Mouse (Mus musculus) megakaryocyte progenitor cell, adult 5-6 weeks (primary cell): Measurements from ENCODE around the gene Cenpb. TPM values are rescaled to one million over a fixed set of nuclear protein-coding genes. Genes with fewer than 3 reads are reported as not detected.

Source experiments
- ATAC-seq: replicated peaks from 2 replicates; pipeline ENCODE4 v1.8.0; 2016; ENCODE audit warnings: mild to moderate bottlenecking, moderate TSS enrichment, inconsistent platforms; ENCODE audit not compliant: poor library complexity
- total RNA-seq, 2 experiments: library from RNA; stranded (forward) in 1 of 2; stranded (reverse) in 1 of 2; fragments of 157-497, 149-512 nt in 1 of 2; fragments of 200-1000 nt in 1 of 2; gene quantifications; 2 replicates each; pipeline versions ENCODE4 v1.2.3 to v1.2.4; 2015 to 2017

Gene Cenpb
- total RNA-seq, 2 experiments from 2014 or later, result 8.3 to 14.8 TPM

DNA sequence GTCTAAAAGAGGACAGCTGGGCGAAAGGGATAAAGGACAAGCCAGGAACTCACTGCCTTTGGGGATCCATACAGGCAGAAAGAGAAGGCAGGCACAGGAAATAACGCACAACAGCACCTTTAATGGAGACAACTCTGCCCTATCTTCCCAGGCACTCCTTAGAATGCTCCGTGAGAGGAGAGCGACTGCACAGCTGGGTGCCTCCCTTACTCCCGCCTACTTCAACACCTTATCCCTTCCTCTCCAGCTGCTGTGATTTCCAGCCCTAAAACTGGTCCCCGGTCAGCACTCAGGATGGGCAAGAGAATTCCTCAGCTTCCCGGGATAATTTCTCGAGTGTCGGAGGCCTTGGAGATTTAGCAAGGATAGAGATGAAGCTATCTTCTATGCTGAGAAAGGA lies 8.9 kb downstream of the Cenpb start:
- no peak for ATAC-seq

DNA sequence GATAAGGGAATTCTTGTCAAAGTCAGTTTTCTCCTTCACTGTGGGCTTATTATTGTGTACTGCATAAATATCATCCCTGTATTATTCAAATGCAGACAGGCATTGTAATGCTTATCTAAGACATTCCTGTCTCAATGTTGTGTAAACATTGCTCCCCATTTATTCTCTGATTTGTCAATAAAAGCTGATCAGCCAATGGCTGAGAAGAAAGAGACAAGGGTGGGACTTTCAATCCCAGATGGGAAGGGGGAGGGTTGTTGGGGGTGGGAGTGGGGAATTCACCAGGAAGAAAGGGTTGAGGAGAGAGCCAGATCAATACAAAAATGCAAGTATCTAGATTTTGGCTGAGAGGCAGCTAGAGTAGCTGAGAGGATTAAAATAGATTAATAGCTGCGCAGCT lies 11.0 kb downstream of the Cenpb start:
- no peak for ATAC-seq

- no peak for ATAC-seq
Measured at GRCm38 (mm10) chr2:131167984-131168383, 11.9 kb downstream of the Cenpb start.

- ATAC-seq, result no peak
Measured at GRCm38 (mm10) chr2:131166172-131166571, 13.7 kb downstream of the Cenpb start.

GRCm38 (mm10) chr2:131163924-131164323 lies 15.9 kb downstream of the Cenpb start:
- no peak for ATAC-seq

GRCm38 (mm10) chr2:131160671-131161111 lies 19.2 kb downstream of the Cenpb start:
- peak; percentile 27; the same call in 1 of the 2 replicates for ATAC-seq

DNA sequence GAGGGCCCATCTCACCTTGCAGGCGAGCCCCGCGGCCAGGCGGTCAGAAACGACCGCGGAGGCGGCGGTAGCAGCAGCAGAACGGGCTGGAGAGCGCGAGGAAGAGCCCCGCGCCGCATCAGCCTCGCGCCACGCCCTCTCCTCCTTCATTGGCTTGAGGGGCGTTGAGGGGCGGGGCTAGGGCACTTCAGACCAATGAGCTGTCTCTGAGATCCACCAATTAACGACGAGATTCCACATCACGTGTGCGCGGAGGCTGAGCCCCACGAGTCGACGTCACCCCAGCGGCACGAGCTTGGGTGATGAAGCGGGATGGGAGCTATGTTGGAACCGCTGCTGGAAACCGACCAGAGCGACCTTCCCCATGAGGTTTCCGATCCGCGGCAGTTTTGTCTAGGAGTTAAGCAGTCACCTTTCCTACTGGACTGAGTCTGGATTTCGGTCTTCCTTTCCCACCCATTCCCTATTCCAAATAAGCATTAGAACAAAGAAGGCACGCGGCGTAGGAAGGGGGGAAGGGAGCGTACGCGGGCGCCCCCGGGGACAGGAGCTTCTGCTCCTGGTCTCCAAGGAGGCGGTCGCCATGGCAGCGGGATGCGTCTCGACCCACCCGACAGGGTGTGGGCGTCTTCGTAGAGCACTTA lies 19.8 kb downstream of the Cenpb start, which contains the start of gene 1700037H04Rik:
1700037H04Rik (minus strand) TSS at position 144 of the 644 bp plus-strand sequence.
- ATAC-seq, result peak; percentile 93

GRCm38 (mm10) chr2:131159491-131159910 lies 20.4 kb downstream of the Cenpb start:
- ATAC-seq, result peak; percentile 59

DNA sequence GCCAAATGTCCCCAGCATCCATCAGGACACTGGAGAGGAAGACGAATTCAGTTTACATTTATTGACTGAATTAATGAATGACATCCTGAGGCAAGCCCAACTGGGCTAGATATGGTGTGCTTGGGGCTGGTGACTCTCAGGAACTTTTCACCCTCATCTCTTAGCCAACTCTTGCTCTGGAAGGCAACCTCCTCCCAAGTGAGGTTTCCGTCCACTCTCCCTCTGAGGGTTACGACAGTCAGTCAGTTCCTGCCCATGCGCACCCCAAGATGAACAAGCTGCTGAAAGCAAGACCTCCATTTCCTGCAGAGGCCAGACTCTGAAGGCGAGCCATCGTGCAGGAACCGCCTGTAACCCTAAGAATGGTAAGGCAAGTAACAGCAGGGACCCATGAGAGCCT lies 22.9 kb downstream of the Cenpb start:
- ATAC-seq, result no peak

DNA sequence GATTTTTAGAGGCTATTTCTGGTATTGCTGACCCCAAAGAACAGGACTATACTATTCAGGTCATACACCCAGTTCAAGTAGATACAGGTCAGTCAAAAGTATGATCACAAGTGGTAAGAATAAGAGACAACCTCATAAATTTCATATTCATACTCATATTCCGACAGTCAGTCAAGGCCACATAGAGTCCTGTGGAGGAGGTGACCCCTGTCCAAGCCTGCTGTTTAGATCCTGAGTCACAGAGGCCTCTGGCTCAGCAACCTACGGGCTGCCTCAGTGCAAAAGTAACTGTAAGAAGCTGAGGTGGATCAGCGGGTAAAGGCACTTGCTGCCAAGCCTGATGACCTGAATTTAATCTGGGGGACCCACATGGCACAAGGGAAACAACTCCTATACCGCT lies 25.8 kb downstream of the Cenpb start:
- no peak for ATAC-seq

GRCm38 (mm10) chr2:131152166-131152730 lies 27.6 kb downstream of the Cenpb start:
- peak; percentile 90 for ATAC-seq

GRCm38 (mm10) chr2:131149254-131149578 lies 30.7 kb downstream of the Cenpb start:
- ATAC-seq, result no peak

DNA sequence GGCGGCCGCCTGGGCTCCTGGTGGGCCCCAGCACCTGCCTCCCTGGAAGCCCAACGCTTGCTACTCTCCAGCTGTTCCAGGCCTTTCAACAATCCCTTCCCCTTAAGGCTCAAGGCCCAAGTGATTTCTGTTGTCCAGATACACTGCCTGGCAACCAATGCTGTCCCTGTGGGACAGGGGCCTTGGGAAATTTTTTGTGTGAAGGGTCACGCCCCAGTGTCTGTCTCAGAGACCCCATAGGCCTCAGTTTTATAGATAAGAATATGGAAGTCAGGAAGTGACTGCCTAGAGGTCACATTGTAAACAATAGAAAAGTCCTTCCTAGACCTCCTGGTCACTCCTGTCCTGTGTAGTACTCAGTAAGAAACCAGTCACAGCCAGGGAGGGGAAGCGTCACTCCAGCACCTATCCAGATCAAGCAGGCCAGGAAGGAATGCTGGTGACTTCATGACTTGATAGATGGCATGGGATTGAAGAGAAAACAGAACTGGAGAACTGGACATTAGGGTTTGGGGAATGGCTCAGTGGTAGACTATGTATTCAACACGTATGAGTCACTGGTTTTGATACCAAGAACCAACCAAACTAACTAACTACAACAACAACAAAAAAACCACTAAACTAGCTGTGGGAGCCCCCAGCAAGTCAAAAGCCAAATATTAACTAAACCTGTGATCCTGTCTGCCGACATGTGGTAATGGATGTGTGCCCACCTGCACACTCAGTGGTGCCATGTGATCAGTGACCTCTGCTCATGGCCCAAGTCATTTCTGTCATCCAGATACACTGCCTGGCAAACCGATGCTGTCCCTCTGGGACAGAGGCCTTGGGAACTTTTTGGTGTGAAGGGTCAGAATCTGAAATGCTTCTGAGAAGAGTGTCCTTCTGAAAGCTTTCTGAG lies 31.3 kb downstream of the Cenpb start:
- no peak for ATAC-seq

- no peak for ATAC-seq
Measured at GRCm38 (mm10) chr2:131147043-131147365, 32.9 kb downstream of the Cenpb start.

DNA sequence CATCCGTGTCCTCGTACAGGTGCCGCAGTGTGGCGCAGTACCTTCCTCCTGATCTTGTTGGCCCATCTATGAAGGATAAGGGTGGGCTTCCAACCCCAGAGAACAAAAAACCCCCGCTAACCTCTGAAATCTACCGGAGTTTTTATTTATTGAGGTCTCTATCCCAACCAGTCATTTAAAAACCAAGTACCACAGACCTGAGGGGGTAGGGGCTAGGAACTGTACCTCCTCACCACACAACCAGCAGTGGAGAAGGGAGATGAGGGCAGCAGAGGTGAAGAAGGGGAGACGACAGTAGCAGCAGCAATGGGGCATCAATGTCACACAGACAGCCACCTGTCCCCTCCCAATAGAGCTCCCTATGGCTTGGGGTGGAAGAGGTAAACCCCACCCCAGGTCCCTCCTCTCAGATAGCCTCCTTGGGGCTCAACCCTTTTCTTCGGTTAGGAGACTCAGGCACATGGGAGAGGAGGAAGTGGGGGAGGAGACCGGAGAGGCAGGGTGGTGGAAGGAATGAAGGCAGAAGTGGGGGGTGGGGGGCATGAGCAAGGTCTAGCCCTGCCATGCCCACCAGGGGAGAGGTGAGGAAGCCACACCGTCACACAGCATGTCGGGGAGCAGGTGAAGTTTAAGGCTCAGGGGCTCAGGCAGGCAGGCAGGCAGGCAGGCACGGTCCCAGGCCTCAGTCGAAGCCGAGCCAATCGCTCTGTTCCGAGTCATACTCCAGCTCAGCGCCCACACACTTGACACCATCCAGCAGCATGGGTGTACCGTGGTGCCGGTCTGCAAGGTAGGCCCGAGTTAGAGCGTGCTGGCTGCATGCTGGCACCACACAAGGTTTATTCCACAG lies 33.4 kb downstream of the Cenpb start:
- ATAC-seq, result no peak

GRCm38 (mm10) chr2:131145536-131145935 lies 34.3 kb downstream of the Cenpb start:
- no peak for ATAC-seq

DNA sequence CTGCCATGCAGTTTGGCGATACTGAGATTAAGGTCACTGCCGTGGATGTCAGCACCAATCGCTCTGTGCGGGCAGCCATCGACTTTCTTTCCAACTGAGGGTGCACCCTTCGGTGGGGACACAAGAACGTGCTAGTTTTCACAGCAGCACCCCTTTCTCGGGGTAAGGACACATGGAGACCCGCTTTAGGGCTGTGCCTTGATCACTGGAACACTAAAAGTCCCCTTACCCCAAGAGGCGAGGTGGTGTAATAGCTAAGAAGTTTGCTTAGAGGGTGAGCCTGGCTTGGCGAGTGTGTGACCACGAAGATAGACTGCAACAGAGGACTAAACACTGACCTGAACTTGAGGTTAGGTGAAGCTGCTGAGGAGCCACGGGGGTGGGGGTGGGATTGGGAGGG lies 34.7 kb downstream of the Cenpb start:
- no peak for ATAC-seq

DNA sequence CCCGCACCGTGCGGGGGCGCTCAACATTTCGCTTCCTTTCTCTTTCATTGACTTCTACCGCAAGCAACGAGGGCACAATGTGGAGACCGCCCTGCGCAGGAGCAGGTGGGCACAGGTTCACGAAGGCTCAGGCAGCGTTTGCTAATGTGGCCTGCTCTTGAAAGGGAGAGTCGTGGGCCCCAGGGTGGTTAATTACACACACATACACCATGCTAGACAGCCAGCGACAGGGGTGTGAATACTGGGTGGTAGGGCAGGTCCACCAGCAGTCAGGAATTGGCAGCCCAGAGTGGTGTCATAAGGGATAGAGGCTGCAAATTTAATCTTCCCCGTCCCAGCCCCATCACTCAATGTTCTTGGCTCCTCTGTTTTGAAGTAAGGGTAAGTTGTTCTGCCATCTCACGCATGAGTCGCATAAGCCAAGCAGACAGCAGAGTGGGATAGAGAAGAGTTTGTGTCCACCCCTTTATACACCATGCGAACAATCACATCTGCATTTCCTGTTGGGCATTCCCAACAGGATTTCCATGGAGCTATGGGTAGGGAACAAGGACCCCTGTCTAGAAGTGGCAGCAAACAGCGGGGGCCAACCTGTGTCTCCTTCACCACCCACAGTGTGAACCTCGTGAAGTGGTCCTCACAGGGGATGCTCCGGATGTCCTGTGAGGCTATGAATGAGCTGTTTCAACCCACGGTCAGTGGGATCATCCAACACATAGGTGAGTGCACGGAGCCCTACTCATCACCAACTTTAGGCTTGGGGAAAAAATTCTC lies 36.7 kb downstream of the Cenpb start:
- ATAC-seq, result no peak

- ATAC-seq, result peak; percentile 93
Measured at GRCm38 (mm10) chr2:131142592-131142991, 37.3 kb downstream of the Cenpb start.

GRCm38 (mm10) chr2:131141336-131141986 lies 38.4 kb downstream of the Cenpb start:
- ATAC-seq, result no peak
